ENCODE assay signal across 24 mouse cellular contexts in the genomic region with DNA sequence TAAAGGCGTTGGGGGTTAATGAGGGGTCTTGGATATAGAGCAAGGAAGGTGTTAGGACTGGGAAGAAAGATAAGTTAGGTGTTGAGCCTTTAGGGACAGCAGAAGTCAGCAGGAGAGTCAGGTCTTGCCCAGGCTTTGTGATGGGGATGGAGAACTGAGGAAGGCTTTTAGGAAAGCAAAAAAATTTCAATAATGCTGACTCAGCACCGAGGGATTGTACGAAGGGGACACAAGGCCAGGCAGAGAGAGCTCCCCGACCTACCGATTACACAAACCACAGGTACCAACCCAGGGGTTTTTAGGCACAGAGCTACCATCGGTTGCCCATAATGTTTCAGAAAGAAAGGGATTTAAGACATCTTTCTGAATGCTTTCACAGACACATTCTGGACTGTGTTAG.
"Had no signal": no experiment of that assay in that cellular context is flagged by ENCODE, and none has a peak within 500 bp of the region (broad histone marks: within the 10 kb centered on the region; RNA-seq: fewer than 3 reads in every experiment).

No protein-coding gene starts in this region.

- H3K27me3 ChIP-seq: heart, embryonic 13.5 days; heart, embryonic 15.5 days; hindbrain, embryonic 13.5 days; hindbrain, embryonic 15.5 days; kidney, embryonic 15.5 days; limb, embryonic 12.5 days; liver, embryonic 13.5 days; liver, embryonic 15.5 days had no signal

- H3K9ac ChIP-seq: heart, embryonic 13.5 days; heart, embryonic 15.5 days; hindbrain, embryonic 13.5 days; hindbrain, embryonic 15.5 days; kidney, embryonic 15.5 days; limb, embryonic 12.5 days; liver, embryonic 13.5 days; liver, embryonic 15.5 days had no signal

- H3K9me3 ChIP-seq: heart, embryonic 13.5 days; heart, embryonic 15.5 days; hindbrain, embryonic 13.5 days; hindbrain, embryonic 15.5 days; kidney, embryonic 15.5 days; limb, embryonic 10.5 days; limb, embryonic 12.5 days; liver, embryonic 13.5 days; liver, embryonic 15.5 days had no signal

- DNase-seq: gastrocnemius, postnatal 14 days; gastrocnemius, postnatal 36 days; heart, adult 18-20 months; heart, postnatal 14 days; heart, postnatal 36 days; kidney, adult 11 months; kidney, adult 2 months; kidney, adult 9 months; kidney, postnatal 14 days; kidney, postnatal 36 days; layer of hippocampus, adult 9-11 months; layer of hippocampus, postnatal 36 days; liver; liver, embryonic 13.5 days had no signal

- H3K27ac ChIP-seq: heart, embryonic 13.5 days; heart, embryonic 15.5 days; hindbrain, embryonic 13.5 days; hindbrain, embryonic 15.5 days; hindbrain, postnatal 0 days; kidney, embryonic 15.5 days; kidney, postnatal 0 days; limb, embryonic 10.5 days; limb, embryonic 12.5 days; liver, embryonic 13.5 days; liver, embryonic 15.5 days had no signal

- H3K4me3 ChIP-seq: heart, embryonic 13.5 days; heart, embryonic 15.5 days; hindbrain, embryonic 13.5 days; hindbrain, embryonic 15.5 days; kidney, embryonic 15.5 days; limb, embryonic 10.5 days; limb, embryonic 12.5 days; liver, embryonic 13.5 days; liver, embryonic 15.5 days had no signal

- H3K36me3 ChIP-seq: heart, embryonic 13.5 days; heart, embryonic 15.5 days; hindbrain, embryonic 15.5 days; liver, embryonic 13.5 days; liver, embryonic 15.5 days had no signal

- H3K4me1 ChIP-seq: heart, embryonic 15.5 days; hindbrain, embryonic 13.5 days; hindbrain, embryonic 15.5 days; kidney, embryonic 15.5 days; liver, embryonic 13.5 days; liver, embryonic 15.5 days had no signal
